Comparison of ENCODE assay signal across 8 mouse cellular contexts in genomic region chr7:105569512-105570496, GRCm38 (mm10). TPM values are rescaled to one million over a fixed set of nuclear protein-coding genes. Genes with fewer than 3 reads are reported as not detected.
DNase-seq lines count a peak whose midpoint lies in the region; ATAC-seq and TF ChIP-seq lines count a peak whose summit lies in the region.

No protein-coding gene starts in this region.

- WGBS in stomach, embryonic 14.5 days = 39% methylated on average over 12 of the region's 12 CpGs
- WGBS in stomach, postnatal 0 days = 54% methylated on average over 12 of the region's 12 CpGs
- WGBS in embryonic facial prominence, embryonic 12.5 days = 29% methylated on average over 12 of the region's 12 CpGs
- 52% methylated on average over 12 of the region's 12 CpGs for WGBS in intestine, postnatal 0 days

- peak overlapping the region; percentile 33; the same call in 1 of the 2 replicates for H3K27ac ChIP-seq in stomach, embryonic 14.5 days (ENCODE audit: low read length)
- no peak overlapping the region for H3K27ac ChIP-seq in stomach, postnatal 0 days (replicated peaks)
- peak overlapping the region; percentile 46; the same call in 1 of the 2 replicates for H3K27ac ChIP-seq in embryonic facial prominence, embryonic 12.5 days
- 0 out of 2 replicates have a peak overlapping the region, but pooled peaks have one; percentile 3 for H3K27ac ChIP-seq in intestine, postnatal 0 days (ENCODE audit: low read depth, low read length)

- ATAC-seq in stomach, embryonic 14.5 days (ENCODE audit: insufficient number of reproducible peaks, insufficient read depth, low FRiP score, low read depth) = no peak
- ATAC-seq in stomach, postnatal 0 days (ENCODE audit: low FRiP score, low TSS enrichment) = no peak
- ATAC-seq in embryonic facial prominence, embryonic 12.5 days (ENCODE audit: insufficient number of reproducible peaks, insufficient read depth, low FRiP score, low TSS enrichment) = no peak
- ATAC-seq in intestine, postnatal 0 days = no peak
- no peak for ATAC-seq in granulocyte monocyte progenitor cell, adult 5-6 weeks (replicated peaks; ENCODE audit: poor library complexity, severe bottlenecking)

- no peak for DNase-seq in stomach, postnatal 0 days (ENCODE audit: low spot score)
- DNase-seq in adrenal gland, postnatal 25 days = no peak
- DNase-seq in lung, postnatal 10 days = no peak
- no peak for DNase-seq in layer of hippocampus, adult 11-12 months (ENCODE audit: low spot score)

- TF ChIP-seq EP300 in stomach, postnatal 0 days (optimal IDR thresholded peaks at IDR 0.05) = no peak

- peaks cover 21% of the 10 kb centered on the region for H3K36me3 ChIP-seq in stomach, embryonic 14.5 days (ENCODE audit: control insufficient read depth, insufficient read depth, low read length)
- H3K36me3 ChIP-seq in stomach, postnatal 0 days (ENCODE audit: control insufficient read depth, insufficient read depth, low read length) = no peaks in the 10 kb centered on the region
- peaks cover 55% of the 10 kb centered on the region for H3K36me3 ChIP-seq in embryonic facial prominence, embryonic 12.5 days
- 0 out of 2 replicates have a peak, but pooled peaks cover 1% of the 10 kb centered on the region for H3K36me3 ChIP-seq in intestine, postnatal 0 days (ENCODE audit: control insufficient read depth, insufficient read depth)

- no peaks in the 10 kb centered on the region for H3K27me3 ChIP-seq in stomach, embryonic 14.5 days (ENCODE audit: control insufficient read depth, insufficient read depth, low read length)
- no peaks in the 10 kb centered on the region for H3K27me3 ChIP-seq in stomach, postnatal 0 days (ENCODE audit: control insufficient read depth, insufficient read depth, low read length)
- H3K27me3 ChIP-seq in embryonic facial prominence, embryonic 12.5 days = no peaks in the 10 kb centered on the region
- H3K27me3 ChIP-seq in intestine, postnatal 0 days (replicated peaks; ENCODE audit: control insufficient read depth, insufficient read depth, low read length) = no peaks in the 10 kb centered on the region

- no peak for TF ChIP-seq CTCF in stomach, postnatal 0 days (IDR thresholded peaks at IDR 0.05; ENCODE audit: low read depth)
- TF ChIP-seq CTCF in intestine, postnatal 0 days (IDR thresholded peaks at IDR 0.05; ENCODE audit: low read depth) = no peak

- no peak overlapping the region for H3K9ac ChIP-seq in stomach, embryonic 14.5 days (replicated peaks; ENCODE audit: low read depth, low read length)
- no peak overlapping the region for H3K9ac ChIP-seq in stomach, postnatal 0 days (ENCODE audit: low read length)
- H3K9ac ChIP-seq in embryonic facial prominence, embryonic 12.5 days = no peak overlapping the region
- H3K9ac ChIP-seq in intestine, postnatal 0 days (ENCODE audit: low read depth, low read length) = no peak overlapping the region

- H3K4me1 ChIP-seq in stomach, embryonic 14.5 days (ENCODE audit: control insufficient read depth, insufficient read depth, low read length) = peaks cover 15% of the 10 kb centered on the region; the same call in 1 of the 2 replicates
- H3K4me1 ChIP-seq in stomach, postnatal 0 days (replicated peaks; ENCODE audit: control insufficient read depth, insufficient read depth) = no peaks in the 10 kb centered on the region
- H3K4me1 ChIP-seq in embryonic facial prominence, embryonic 12.5 days = peaks cover 21% of the 10 kb centered on the region
- no peaks in the 10 kb centered on the region for H3K4me1 ChIP-seq in intestine, postnatal 0 days (replicated peaks; ENCODE audit: control insufficient read depth, insufficient read depth, low read length)

- H3K9me3 ChIP-seq in stomach, embryonic 14.5 days (ENCODE audit: control insufficient read depth, low read depth, low read length) = no peaks in the 10 kb centered on the region
- no peaks in the 10 kb centered on the region for H3K9me3 ChIP-seq in stomach, postnatal 0 days (ENCODE audit: control insufficient read depth, low read length)
- no peaks in the 10 kb centered on the region for H3K9me3 ChIP-seq in embryonic facial prominence, embryonic 12.5 days
- no peaks in the 10 kb centered on the region for H3K9me3 ChIP-seq in intestine, postnatal 0 days (ENCODE audit: control insufficient read depth)

- H3K4me2 ChIP-seq in stomach, embryonic 14.5 days (replicated peaks; ENCODE audit: low read depth, low read length) = no peak overlapping the region
- H3K4me2 ChIP-seq in stomach, postnatal 0 days (replicated peaks; ENCODE audit: low read depth) = no peak overlapping the region
- H3K4me2 ChIP-seq in embryonic facial prominence, embryonic 12.5 days (replicated peaks) = peak overlapping the region; percentile 15; the same call in 1 of the 2 replicates
- H3K4me2 ChIP-seq in intestine, postnatal 0 days (replicated peaks; ENCODE audit: low read depth) = no peak overlapping the region

- no peak overlapping the region for H3K4me3 ChIP-seq in stomach, embryonic 14.5 days (ENCODE audit: low read depth, low read length)
- no peak overlapping the region for H3K4me3 ChIP-seq in stomach, postnatal 0 days (ENCODE audit: low read depth, low read length)
- no peak overlapping the region for H3K4me3 ChIP-seq in embryonic facial prominence, embryonic 12.5 days
- H3K4me3 ChIP-seq in intestine, postnatal 0 days (ENCODE audit: low read depth, low read length) = no peak overlapping the region

RNA-seq across cellular contexts. Expression of gene Apbb1, which starts 11.6 kb away (rescaled TPM):
- 41.8 and 47.2 TPM in 2 replicates for polyA plus RNA-seq in stomach, embryonic 14.5 days (2014; fragmentation: Nextera tagmentation; extraction: Ambion mirVana)
- 16.6 and 18.5 TPM in 2 replicates for polyA plus RNA-seq in stomach, postnatal 0 days (2015; fragmentation: Nextera tagmentation; extraction: Ambion mirVana)
- polyA plus RNA-seq in embryonic facial prominence, embryonic 12.5 days (2016; fragmentation: Nextera tagmentation; extraction: Ambion mirVana) = 77.5 and 84.7 TPM in 2 replicates
- 13.5 and 14.0 TPM in 2 replicates for polyA plus RNA-seq in intestine, postnatal 0 days (2015; fragmentation: Nextera tagmentation; extraction: Ambion mirVana)
- 13.6 and 15.0 TPM in 2 replicates for total RNA-seq in adrenal gland, postnatal 25 days (2021)
- 0.81 TPM in 1 of 2 replicates, not detected in the other for total RNA-seq in granulocyte monocyte progenitor cell, adult 5-6 weeks (2014; fragmentation: Nextera tagmentation)
- 0.05 TPM in 1 of 2 replicates, not detected in the other for total RNA-seq in granulocyte monocyte progenitor cell, adult 5-6 weeks (2017)

RNA-seq across cellular contexts. Expression of gene Smpd1, which starts 15.6 kb away (rescaled TPM):
- polyA plus RNA-seq in stomach, embryonic 14.5 days (2014; fragmentation: Nextera tagmentation; extraction: Ambion mirVana) = 40.4 and 40.6 TPM in 2 replicates
- 79.7 and 91.0 TPM in 2 replicates for polyA plus RNA-seq in stomach, postnatal 0 days (2015; fragmentation: Nextera tagmentation; extraction: Ambion mirVana)
- 40.8 and 41.4 TPM in 2 replicates for polyA plus RNA-seq in embryonic facial prominence, embryonic 12.5 days (2016; fragmentation: Nextera tagmentation; extraction: Ambion mirVana)
- 22.4 and 25.4 TPM in 2 replicates for polyA plus RNA-seq in intestine, postnatal 0 days (2015; fragmentation: Nextera tagmentation; extraction: Ambion mirVana)
- total RNA-seq in adrenal gland, postnatal 25 days (2021) = 48.2 and 49.1 TPM in 2 replicates
- 11.5 and 13.8 TPM in 2 replicates for total RNA-seq in granulocyte monocyte progenitor cell, adult 5-6 weeks (2014; fragmentation: Nextera tagmentation)
- total RNA-seq in granulocyte monocyte progenitor cell, adult 5-6 weeks (2017) = 11.3 and 22.4 TPM in 2 replicates

RNA-seq across cellular contexts. Expression of gene Hpx, which starts 30.1 kb away (rescaled TPM):
- 0.38 and 0.46 TPM in 2 replicates for polyA plus RNA-seq in stomach, embryonic 14.5 days (2014; fragmentation: Nextera tagmentation; extraction: Ambion mirVana)
- 2.7 and 5.4 TPM in 2 replicates for polyA plus RNA-seq in stomach, postnatal 0 days (2015; fragmentation: Nextera tagmentation; extraction: Ambion mirVana)
- 0.52 and 0.59 TPM in 2 replicates for polyA plus RNA-seq in embryonic facial prominence, embryonic 12.5 days (2016; fragmentation: Nextera tagmentation; extraction: Ambion mirVana)
- 0.68 and 1.1 TPM in 2 replicates for polyA plus RNA-seq in intestine, postnatal 0 days (2015; fragmentation: Nextera tagmentation; extraction: Ambion mirVana)
- 0.21 and 22.0 TPM in 2 replicates for total RNA-seq in adrenal gland, postnatal 25 days (2021)
- total RNA-seq in granulocyte monocyte progenitor cell, adult 5-6 weeks (2014; fragmentation: Nextera tagmentation) = not detected in 2 replicates
- not detected in 2 replicates for total RNA-seq in granulocyte monocyte progenitor cell, adult 5-6 weeks (2017)
